Mouse (Mus musculus): Measurements from ENCODE around the gene Fbxo30. TPM values are rescaled to one million over a fixed set of nuclear protein-coding genes. Genes with fewer than 3 reads are reported as not detected.
"Not testable (repeated sequence)": the region's sequence is repeated elsewhere in the genome, so short reads cannot be mapped to it uniquely, and the experiment has no call there.

Fbxo30 gene
- polyA plus RNA-seq, 1 experiment from 2014 or later: 17.2 TPM

- Histone ChIP-seq H3K9me3 (ENCODE audit: low read length) (no peaks in the 10 kb centered on the region), H3K9ac (replicated peaks; ENCODE audit: low read depth) (no peak overlapping the region), H3K4me3 (ENCODE audit: low read depth, low read length) (no peak overlapping the region), H3K4me1 (ENCODE audit: insufficient read depth, low read depth, low read length) (no peaks in the 10 kb centered on the region), H3K36me3 (ENCODE audit: insufficient read depth, low read length) (no peaks in the 10 kb centered on the region), H3K4me2 (replicated peaks; ENCODE audit: low read depth, low read length) (no peak overlapping the region), H3K27me3 (replicated peaks; ENCODE audit: insufficient read depth, low read length) (no peaks in the 10 kb centered on the region), H3K27ac (ENCODE audit: low read length) (no peak overlapping the region)
- DNase-seq (ENCODE audit: low spot score): no peak
- ATAC-seq: no peak
- no peak for TF ChIP-seq CTCF (IDR thresholded peaks at IDR 0.05)
These were observed 21.0 kb upstream of the Fbxo30 start for GRCm38 (mm10) chr10:11260119-11260518.

GRCm38 (mm10) chr10:11262292-11262691 is 18.8 kb upstream of the Fbxo30 start:
- not testable (repeated sequence) for H3K9me3 ChIP-seq (ENCODE audit: low read length); ATAC-seq; H3K27ac ChIP-seq (ENCODE audit: low read length); H3K4me3 ChIP-seq (ENCODE audit: low read depth, low read length); H3K4me1 ChIP-seq (ENCODE audit: insufficient read depth, low read depth, low read length); H3K27me3 ChIP-seq (replicated peaks; ENCODE audit: insufficient read depth, low read length); H3K4me2 ChIP-seq (replicated peaks; ENCODE audit: low read depth, low read length); DNase-seq (ENCODE audit: low spot score); H3K36me3 ChIP-seq (ENCODE audit: insufficient read depth, low read length); H3K9ac ChIP-seq (replicated peaks; ENCODE audit: low read depth)
- 76% methylated on average over 2 of the region's 2 CpGs for WGBS

DNA sequence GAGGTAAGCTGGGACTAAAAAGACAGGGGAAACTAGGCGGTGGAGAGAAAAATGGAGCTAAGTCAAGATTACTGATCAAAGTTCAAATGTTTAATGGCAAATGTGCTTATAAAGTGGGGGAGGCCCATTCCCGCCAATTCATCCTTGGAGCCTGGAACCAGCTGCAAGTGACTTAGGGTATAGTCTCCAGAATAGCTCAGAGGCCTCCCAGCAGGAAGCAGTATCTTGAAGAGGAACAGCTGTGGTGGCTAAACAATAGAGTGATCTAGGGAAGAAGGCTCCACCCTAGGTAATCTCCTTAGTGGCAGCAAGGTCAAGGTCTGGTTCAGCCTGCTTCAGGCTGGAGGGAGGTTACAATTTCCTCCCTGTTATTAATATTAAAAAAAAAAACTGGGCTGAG is 17.3 kb upstream of the Fbxo30 start:
- not testable (repeated sequence) for DNase-seq (ENCODE audit: low spot score); H3K4me1 ChIP-seq (ENCODE audit: insufficient read depth, low read depth, low read length); ATAC-seq; H3K27ac ChIP-seq (ENCODE audit: low read length); H3K27me3 ChIP-seq (replicated peaks; ENCODE audit: insufficient read depth, low read length); H3K4me2 ChIP-seq (replicated peaks; ENCODE audit: low read depth, low read length); H3K4me3 ChIP-seq (ENCODE audit: low read depth, low read length); H3K9me3 ChIP-seq (ENCODE audit: low read length); H3K9ac ChIP-seq (replicated peaks; ENCODE audit: low read depth); H3K36me3 ChIP-seq (ENCODE audit: insufficient read depth, low read length)
- 70% methylated on average over 2 of the region's 2 CpGs for WGBS

- Histone ChIP-seq H3K9me3 (ENCODE audit: low read length) (no peaks in the 10 kb centered on the region), H3K36me3 (ENCODE audit: insufficient read depth, low read length) (no peaks in the 10 kb centered on the region), H3K4me2 (replicated peaks; ENCODE audit: low read depth, low read length) (no peak overlapping the region), H3K9ac (replicated peaks; ENCODE audit: low read depth) (no peak overlapping the region), H3K27ac (ENCODE audit: low read length) (no peak overlapping the region), H3K27me3 (replicated peaks; ENCODE audit: insufficient read depth, low read length) (no peaks in the 10 kb centered on the region), H3K4me3 (ENCODE audit: low read depth, low read length) (no peak overlapping the region), H3K4me1 (ENCODE audit: insufficient read depth, low read depth, low read length) (no peaks in the 10 kb centered on the region)
- TF ChIP-seq CTCF (IDR thresholded peaks at IDR 0.05): no peak
- DNase-seq (ENCODE audit: low spot score) (no peak), ATAC-seq (no peak)
These were observed 12.0 kb upstream of the Fbxo30 start for GRCm38 (mm10) chr10:11269165-11269564.

GRCm38 (mm10) chr10:11274431-11274830 is 6.7 kb upstream of the Fbxo30 start:
- H3K27me3 ChIP-seq (replicated peaks; ENCODE audit: insufficient read depth, low read length): no peaks in the 10 kb centered on the region
- H3K4me2 ChIP-seq (replicated peaks; ENCODE audit: low read depth, low read length): no peak overlapping the region
- H3K36me3 ChIP-seq (ENCODE audit: insufficient read depth, low read length): no peaks in the 10 kb centered on the region
- DNase-seq (ENCODE audit: low spot score) (no peak), ATAC-seq (peak; percentile 38)
- no peak overlapping the region for H3K9ac ChIP-seq (replicated peaks; ENCODE audit: low read depth)
- H3K4me3 ChIP-seq (ENCODE audit: low read depth, low read length): no peak overlapping the region
- H3K27ac ChIP-seq (ENCODE audit: low read length): no peak overlapping the region
- WGBS: 75% methylated on average over 1 of the region's 1 CpGs
- H3K4me1 ChIP-seq (ENCODE audit: insufficient read depth, low read depth, low read length): no peaks in the 10 kb centered on the region
- TF ChIP-seq EP300 (IDR thresholded peaks at IDR 0.05) (no peak), CTCF (IDR thresholded peaks at IDR 0.05) (no peak)
- no peaks in the 10 kb centered on the region for H3K9me3 ChIP-seq (ENCODE audit: low read length)

GRCm38 (mm10) chr10:11280235-11280577 is 924 bp upstream of the Fbxo30 start:
- ATAC-seq (no peak), DNase-seq (ENCODE audit: low spot score) (no peak)
- Histone ChIP-seq H3K4me3 (ENCODE audit: low read depth, low read length) (peak overlapping the region; percentile 92), H3K4me1 (ENCODE audit: insufficient read depth, low read depth, low read length) (peaks cover 5% of the 10 kb centered on the region; the same call in 1 of the 2 replicates), H3K36me3 (ENCODE audit: insufficient read depth, low read length) (no peaks in the 10 kb centered on the region), H3K4me2 (replicated peaks; ENCODE audit: low read depth, low read length) (peak overlapping the region; percentile 96), H3K27me3 (replicated peaks; ENCODE audit: insufficient read depth, low read length) (no peaks in the 10 kb centered on the region), H3K9me3 (ENCODE audit: low read length) (no peaks in the 10 kb centered on the region), H3K9ac (replicated peaks; ENCODE audit: low read depth) (peak overlapping the region; percentile 90), H3K27ac (ENCODE audit: low read length) (peak overlapping the region; percentile 91)
- TF ChIP-seq EP300 (IDR thresholded peaks at IDR 0.05): no peak
- no peak for TF ChIP-seq CTCF (IDR thresholded peaks at IDR 0.05)
- 3% methylated on average over 6 of the region's 6 CpGs for WGBS

- DNase-seq (ENCODE audit: low spot score) (peak; percentile 74), ATAC-seq (peak; percentile 46)
- Histone ChIP-seq H3K27me3 (replicated peaks; ENCODE audit: insufficient read depth, low read length) (no peaks in the 10 kb centered on the region), H3K27ac (ENCODE audit: low read length) (peak overlapping the region; percentile 91), H3K36me3 (ENCODE audit: insufficient read depth, low read length) (no peaks in the 10 kb centered on the region), H3K4me1 (ENCODE audit: insufficient read depth, low read depth, low read length) (peaks cover 5% of the 10 kb centered on the region; the same call in 1 of the 2 replicates), H3K9ac (replicated peaks; ENCODE audit: low read depth) (peak overlapping the region; percentile 90), H3K9me3 (ENCODE audit: low read length) (no peaks in the 10 kb centered on the region), H3K4me3 (ENCODE audit: low read depth, low read length) (peak overlapping the region; percentile 92), H3K4me2 (replicated peaks; ENCODE audit: low read depth, low read length) (peak overlapping the region; percentile 96)
- TF ChIP-seq CTCF (IDR thresholded peaks at IDR 0.05) (no peak), EP300 (IDR thresholded peaks at IDR 0.05) (no peak)
- under 1% methylated on average over 63 of the region's 68 CpGs for WGBS
These were observed 572 bp downstream of the Fbxo30 start for GRCm38 (mm10) chr10:11281498-11282305.
